Mouse (Mus musculus) cerebellum, adult 2 months (tissue): Measurements from ENCODE around the gene Ube2n.

Experiments used
- CTCF ChIP-seq: fragments of 200-500 bp; IDR thresholded peaks from 2 replicates; pipeline ENCODE4 v1.5.1; 2011; ENCODE audit warnings: low read depth, mild to moderate bottlenecking, control low read depth, low read length, moderate library complexity, borderline replicate concordance; ENCODE audit not compliant: insufficient read depth
- POLR2A ChIP-seq: fragments of 200-500 bp; IDR thresholded peaks from 2 replicates; pipeline ENCODE4 v1.6.1; 2011; ENCODE audit warnings: low read length, control low read depth, borderline replicate concordance; ENCODE audit not compliant: insufficient read depth

DNA sequence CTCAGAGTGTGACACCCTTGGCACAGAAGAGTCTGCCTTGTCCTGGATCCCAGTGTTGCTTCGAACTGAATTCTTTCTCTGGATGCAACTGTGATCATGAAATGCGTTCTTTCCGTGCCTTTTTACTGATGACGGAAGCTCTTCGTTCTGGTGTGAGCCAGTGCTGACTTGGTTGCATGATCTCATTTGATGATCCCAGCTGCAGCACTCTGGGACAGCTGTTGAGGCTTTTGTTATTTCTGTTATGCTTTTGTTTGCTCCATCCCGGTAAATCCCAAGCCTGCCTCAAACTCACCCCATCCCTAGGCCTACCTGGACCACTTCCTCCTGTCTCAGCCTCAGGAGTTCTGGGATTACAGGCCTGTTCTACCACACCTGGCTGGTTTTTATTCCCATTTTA, 53.1 kb downstream of the Ube2n start:
- TF ChIP-seq CTCF (no peak), POLR2A (no peak)
